Mouse (Mus musculus) liver, postnatal 0 days (tissue): ENCODE measurements around the gene Ajm1.

Experiments
- CTCF ChIP-seq: sonication (generic); IDR thresholded peaks from 2 replicates; pipeline ENCODE4 v1.5.1; 2016; ENCODE audit warnings: antibody characterized with exemption, low read depth
- EP300 ChIP-seq: IDR thresholded peaks from 2 replicates; pipeline ENCODE4 v1.6.1; 2016; ENCODE audit warnings: antibody characterized with exemption, low read depth, mild to moderate bottlenecking

- TF ChIP-seq EP300 (no peak), CTCF (no peak)
Measured at GRCm38 (mm10) chr2:25584152-25584551, 2.6 kb upstream of the Ajm1 start.
